Mouse (Mus musculus) cerebellum, adult 9-10 months (tissue): ENCODE measurements around the gene Lrrc27.

Experiments used
- DNase-seq: peaks from one replicate; pipeline ENCODE4 v3.0.0; 2022

The Lrrc27 gene

GRCm38 (mm10) chr7:139214596-139215340 lies 2.0 kb downstream of the Lrrc27 start:
- no peak for DNase-seq

- DNase-seq = no peak
Measured at GRCm38 (mm10) chr7:139215516-139215915, 2.7 kb downstream of the Lrrc27 start.

GRCm38 (mm10) chr7:139215946-139216345 lies 3.2 kb downstream of the Lrrc27 start:
- no peak for DNase-seq

GRCm38 (mm10) chr7:139216464-139216863 lies 3.7 kb downstream of the Lrrc27 start:
- DNase-seq = no peak

GRCm38 (mm10) chr7:139217046-139217445 lies 4.3 kb downstream of the Lrrc27 start:
- no peak for DNase-seq

- no peak for DNase-seq
Measured at GRCm38 (mm10) chr7:139218641-139219415, 6.0 kb downstream of the Lrrc27 start.

GRCm38 (mm10) chr7:139219486-139219885 lies 6.7 kb downstream of the Lrrc27 start:
- DNase-seq = no peak

GRCm38 (mm10) chr7:139220303-139220702 lies 7.5 kb downstream of the Lrrc27 start:
- no peak for DNase-seq

GRCm38 (mm10) chr7:139221072-139221471 lies 8.3 kb downstream of the Lrrc27 start:
- DNase-seq = no peak

- DNase-seq = no peak
Measured at GRCm38 (mm10) chr7:139221856-139222255, 9.1 kb downstream of the Lrrc27 start.

GRCm38 (mm10) chr7:139222341-139222740 lies 9.6 kb downstream of the Lrrc27 start:
- DNase-seq = no peak

GRCm38 (mm10) chr7:139224070-139224469 lies 11.3 kb downstream of the Lrrc27 start:
- DNase-seq = no peak

GRCm38 (mm10) chr7:139224725-139225124 lies 11.9 kb downstream of the Lrrc27 start:
- no peak for DNase-seq

GRCm38 (mm10) chr7:139226416-139226815 lies 13.6 kb downstream of the Lrrc27 start:
- DNase-seq = no peak

- no peak for DNase-seq
Measured at GRCm38 (mm10) chr7:139228447-139229171, 15.8 kb downstream of the Lrrc27 start.

- no peak for DNase-seq
Measured at GRCm38 (mm10) chr7:139229837-139230236, 17.0 kb downstream of the Lrrc27 start.

GRCm38 (mm10) chr7:139230241-139230640 lies 17.5 kb downstream of the Lrrc27 start:
- DNase-seq = no peak

- DNase-seq = peak; percentile 90
Measured at GRCm38 (mm10) chr7:139233714-139234113, 20.9 kb downstream of the Lrrc27 start.

- DNase-seq = no peak
Measured at GRCm38 (mm10) chr7:139234426-139235188, 21.8 kb downstream of the Lrrc27 start.

GRCm38 (mm10) chr7:139235651-139236358 lies 23.0 kb downstream of the Lrrc27 start:
- DNase-seq = no peak

- DNase-seq = no peak
Measured at GRCm38 (mm10) chr7:139239432-139239831, 26.6 kb downstream of the Lrrc27 start.

- no peak for DNase-seq
Measured at GRCm38 (mm10) chr7:139246086-139246485, 33.3 kb downstream of the Lrrc27 start.
